Mouse (Mus musculus) heart, postnatal 14 days (tissue): ENCODE results near the gene Ubl5. TPM values are rescaled to one million over a fixed set of nuclear protein-coding genes. Genes with fewer than 3 reads are reported as not detected.
"Not testable (repeated sequence)": the region's sequence is repeated elsewhere in the genome, so short reads cannot be mapped to it uniquely, and the experiment has no call there.

Experiments
- DNase-seq, 2 experiments: peaks; one replicate each; pipeline ENCODE4 v3.0.0; 2021 to 2022
- intact Hi-C: fragments of 180-260 bp; cut with DNase I; formaldehyde crosslinking; loops from one replicate; pipeline ENCODE4 v1.15.1; 2025
- total RNA-seq, 2 experiments: library from RNA; stranded (reverse); gene quantifications; 2 replicates each; pipeline ENCODE4 v1.2.3; 2021

Ubl5 gene
- total RNA-seq, 2 experiments from 2014 or later: 226 to 229 TPM

GRCm38 (mm10) chr9:20689913-20690312 is 47.2 kb downstream of the Ubl5 start:
- intact Hi-C loops: no loop called here
- peak; percentile 21 to 30 for DNase-seq

GRCm38 (mm10) chr9:20690449-20690848 is 47.8 kb downstream of the Ubl5 start:
- DNase-seq, intact Hi-C loops: not testable (repeated sequence)

- intact Hi-C loops: no loop called here
- DNase-seq: no peak
These were observed 50.2 kb downstream of the Ubl5 start for GRCm38 (mm10) chr9:20692863-20693262.

- intact Hi-C loops: no loop called here
- DNase-seq: no peak
These were observed 52.1 kb downstream of the Ubl5 start for GRCm38 (mm10) chr9:20694721-20695235.

- DNase-seq: no peak
- intact Hi-C loops: no loop called here
These were observed 53.5 kb downstream of the Ubl5 start for GRCm38 (mm10) chr9:20696107-20696712.

Other genes starting within 250 kb of the Ubl5 start
- 10 to 100 TPM; 14.3 to 15.3 TPM for gene Zfp26, start 182.7 kb upstream of the Ubl5 start, total RNA-seq
- gene Zfp426, start 150.1 kb upstream of the Ubl5 start, total RNA-seq: 10 to 100 TPM; 12.4 to 13.1 TPM
- 10 to 100 TPM; 32.2 to 36.1 TPM for gene Zfp266, start 121.5 kb upstream of the Ubl5 start, total RNA-seq
- gene Zfp846, start 61.6 kb upstream of the Ubl5 start, total RNA-seq: 1 to 10 TPM; 6.8 to 8.2 TPM
- gene Fbxl12, start 1.9 kb downstream of the Ubl5 start, total RNA-seq: 10 to 100 TPM; 12.4 to 16.8 TPM
- 10 to 100 TPM; 17.7 to 17.8 TPM for gene Pin1, start 9.2 kb downstream of the Ubl5 start, total RNA-seq
- under 1 TPM; 0.29 to 0.41 TPM for gene Olfm2, start 103.5 kb downstream of the Ubl5 start, total RNA-seq
- 10 to 100 TPM; 31.8 to 33.2 TPM for gene Col5a3, start 172.2 kb downstream of the Ubl5 start, total RNA-seq
- gene Rdh8, start 175.6 kb downstream of the Ubl5 start, total RNA-seq: not detected
- gene A230050P20Rik, start 225.8 kb downstream of the Ubl5 start, total RNA-seq: 1 to 10 TPM; 4.6 to 5.0 TPM
- 1 to 10 TPM; 1.9 TPM for gene Angptl6, start 236.8 kb downstream of the Ubl5 start, total RNA-seq
- 1 to 10 TPM; 7.2 to 9.3 TPM for gene Ppan, start 245.3 kb downstream of the Ubl5 start, total RNA-seq